Mouse (Mus musculus) ES-E14 (cell line): ENCODE results near the gene Snrk. TPM values are rescaled to one million over a fixed set of nuclear protein-coding genes. Genes with fewer than 3 reads are reported as not detected.

Experiments
- DNase-seq: peaks from one replicate; pipeline ENCODE4 v3.0.0-alpha.2; 2013; ENCODE audit warnings: low read depth, low spot score
- H3K27ac ChIP-seq: 2 replicates; pipeline ENCODE4 v1.5.1; 2012; ENCODE audit warnings: low read depth, mild to moderate bottlenecking, low read length, moderate library complexity, mixed read lengths; ENCODE audit not compliant: poor library complexity, insufficient read depth, severe bottlenecking
- H3K36me3 ChIP-seq: 2 replicates; pipeline ENCODE4 v1.6.1; 2012; ENCODE audit warnings: mild to moderate bottlenecking, low read length, moderate library complexity, mixed read lengths; ENCODE audit not compliant: control insufficient read depth, poor library complexity, insufficient read depth, severe bottlenecking
- H3K4me1 ChIP-seq, 2 experiments: fragments of 150-350 bp in 1 of 2; sonication (generic) in 1 of 2; 2 replicates each; pipeline ENCODE4 v1.6.1; 2012; ENCODE audit warnings: low read length in 2 of 2, mild to moderate bottlenecking in 1 of 2, mixed read lengths in 1 of 2; ENCODE audit not compliant: control insufficient read depth in 2 of 2, insufficient read depth in 2 of 2, poor library complexity in 1 of 2
- H3K4me3 ChIP-seq, 2 experiments: fragments of 150-350 bp in 1 of 2; sonication (generic) in 1 of 2; 2 replicates each; pipeline ENCODE4 v1.5.1; 2012; ENCODE audit warnings: low read length in 2 of 2, low read depth in 1 of 2, mild to moderate bottlenecking in 1 of 2, mixed read lengths in 1 of 2; ENCODE audit not compliant: insufficient read depth in 1 of 2, poor library complexity in 1 of 2, severe bottlenecking in 1 of 2
- H3K9ac ChIP-seq: 2 replicates; pipeline ENCODE4 v1.6.1; 2012; ENCODE audit warnings: low read depth, mild to moderate bottlenecking, low read length, mixed read lengths; ENCODE audit not compliant: poor library complexity, insufficient read depth, severe bottlenecking
- H3K9me3 ChIP-seq: fragments of 150-350 bp; sonication (generic); 2 replicates; pipeline ENCODE4 v1.6.1; 2012; ENCODE audit warnings: low read depth, mild to moderate bottlenecking, low read length; ENCODE audit not compliant: control insufficient read depth, insufficient read depth
- CHD2 ChIP-seq: IDR thresholded peaks from 2 replicates; pipeline ENCODE4 v1.6.1; 2014; ENCODE audit warnings: mild to moderate bottlenecking, low read depth, low read length, inconsistent platforms
- HCFC1 ChIP-seq: IDR thresholded peaks from 2 replicates; pipeline ENCODE4 v1.6.1; 2012; ENCODE audit warnings: low read length, inconsistent platforms, borderline replicate concordance; ENCODE audit not compliant: insufficient read depth
- MAFK ChIP-seq: IDR thresholded peaks from 2 replicates; pipeline ENCODE4 v1.6.1; 2014; ENCODE audit warnings: mild to moderate bottlenecking, low read depth, low read length, inconsistent platforms; ENCODE audit not compliant: insufficient read depth
- ZC3H11A ChIP-seq: IDR thresholded peaks from 2 replicates; pipeline ENCODE4 v1.6.1; 2012; ENCODE audit warnings: low read depth, mild to moderate bottlenecking, inconsistent platforms, low read length, borderline replicate concordance
- ZNF384 ChIP-seq: IDR thresholded peaks from 2 replicates; pipeline ENCODE4 v1.6.1; 2012; ENCODE audit warnings: low read depth, low read length, inconsistent platforms
- in situ Hi-C, 2 experiments: fragments of 600-800 bp; cut with MboI; formaldehyde crosslinking; loops; one replicate each; pipeline ENCODE4 v1.15.1; 2025; ENCODE audit warnings: low sequenced_read_pairs in 2 of 2, inconsistent platforms in 1 of 2; ENCODE audit not compliant: unreplicated experiment in 2 of 2
- total RNA-seq: library from RNA; depleted of rRNA; stranded (reverse); fragments of 300-350 nt; gene quantifications from 2 replicates; pipeline ENCODE4 v1.2.3, GENCODE M21; 2012

The Snrk gene
- total RNA-seq, 1 experiment = 10.0 TPM

DNA sequence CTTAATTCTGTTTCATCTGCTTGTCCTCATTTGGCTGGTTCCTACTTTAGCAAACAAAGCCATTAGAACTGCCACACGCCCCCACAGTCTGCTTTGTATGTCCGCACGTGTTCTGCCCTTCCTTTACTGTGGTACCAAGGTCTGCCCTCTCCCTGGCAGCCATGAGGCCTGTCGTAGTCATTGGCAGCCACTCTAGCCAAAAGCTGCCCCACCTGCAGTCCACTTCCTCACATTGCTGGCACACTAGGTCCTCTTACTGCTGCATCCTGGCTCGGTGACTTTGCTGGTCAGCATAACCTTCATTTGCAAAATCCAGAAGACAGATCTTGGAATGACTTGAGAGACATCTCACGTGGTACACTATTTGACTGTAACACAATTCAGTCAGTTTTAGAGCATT lies 52.8 kb downstream of the Snrk start:
- in situ Hi-C loops = no loop called here
- Histone ChIP-seq H3K9me3 (no peaks in the 10 kb centered on the region), H3K4me3 (no peak overlapping the region), H3K9ac (no peak overlapping the region), H3K4me1 (peaks cover 0 to 3% of the 10 kb centered on the region in 2 experiments; a peak in 1 of 4 replicates), H3K27ac (no peak overlapping the region), H3K36me3 (no peaks in the 10 kb centered on the region)
- TF ChIP-seq ZNF384 (no peak), CHD2 (no peak), ZC3H11A (no peak), HCFC1 (no peak), MAFK (no peak)
- DNase-seq = no peak

- Histone ChIP-seq H3K9ac (no peak overlapping the region), H3K27ac (no peak overlapping the region), H3K9me3 (no peaks in the 10 kb centered on the region), H3K4me1 (no peaks in the 10 kb centered on the region), H3K4me3 (no peak overlapping the region), H3K36me3 (no peaks in the 10 kb centered on the region)
- TF ChIP-seq ZNF384 (no peak), ZC3H11A (no peak), CHD2 (no peak), HCFC1 (no peak), MAFK (no peak)
- DNase-seq = no peak
- in situ Hi-C loops = no loop called here
Observed at GRCm38 (mm10) chr9:122172612-122173186, 55.6 kb downstream of the Snrk start.

GRCm38 (mm10) chr9:122173405-122174233 lies 56.6 kb downstream of the Snrk start:
- H3K9ac ChIP-seq = no peak overlapping the region
- H3K27ac ChIP-seq = no peak overlapping the region
- no peaks in the 10 kb centered on the region for H3K4me1 ChIP-seq
- no peak for TF ChIP-seq CHD2
- no peak for TF ChIP-seq ZNF384
- no peak for TF ChIP-seq ZC3H11A
- no peak for TF ChIP-seq MAFK
- no peak for TF ChIP-seq HCFC1
- in situ Hi-C loops = no loop called here
- no peaks in the 10 kb centered on the region for H3K36me3 ChIP-seq
- no peak for DNase-seq
- H3K9me3 ChIP-seq = no peaks in the 10 kb centered on the region
- no peak overlapping the region for H3K4me3 ChIP-seq

- H3K4me1 ChIP-seq = no peaks in the 10 kb centered on the region
- DNase-seq = no peak
- no peak overlapping the region for H3K9ac ChIP-seq
- no peaks in the 10 kb centered on the region for H3K9me3 ChIP-seq
- no peak overlapping the region for H3K4me3 ChIP-seq
- in situ Hi-C loops = no loop called here
- H3K36me3 ChIP-seq = no peaks in the 10 kb centered on the region
- H3K27ac ChIP-seq = no peak overlapping the region; the same call in 1 of the 2 replicates
- TF ChIP-seq HCFC1 (no peak), CHD2 (no peak), ZC3H11A (no peak), MAFK (no peak), ZNF384 (no peak)
Observed at GRCm38 (mm10) chr9:122174723-122175122, 57.7 kb downstream of the Snrk start.
